Mouse (Mus musculus): ENCODE measurements around the gene Efemp1.

DNA sequence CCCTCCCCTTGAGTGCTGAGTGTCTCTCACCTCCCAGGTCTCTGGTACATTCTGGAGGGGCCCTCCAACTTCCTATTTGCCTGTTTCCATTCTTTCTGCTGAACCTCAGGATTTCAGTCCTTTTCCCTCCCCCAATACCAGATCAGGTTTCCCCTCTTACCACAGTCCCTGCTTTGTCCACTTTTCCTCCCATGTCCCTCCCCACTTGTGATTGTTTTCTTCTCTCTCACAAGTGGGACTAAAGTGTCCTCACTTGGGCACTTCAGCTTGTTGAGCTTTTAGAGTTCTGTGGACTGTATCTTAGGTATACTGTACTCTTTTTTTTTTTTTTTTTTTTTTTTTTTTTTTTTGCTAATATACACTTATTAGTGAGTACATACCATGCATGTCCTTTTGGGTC, 6.1 kb downstream of the Efemp1 start:
- TF ChIP-seq CTCF (IDR thresholded peaks at IDR 0.05; ENCODE audit: low read depth, low read length) (no peak), POLR2A (IDR thresholded peaks at IDR 0.05; ENCODE audit: borderline replicate concordance, low read depth, low read length) (no peak)
